Mouse (Mus musculus) hindbrain, embryonic 14.5 days (tissue): ENCODE data around the gene Rhoh. TPM values are rescaled to one million over a fixed set of nuclear protein-coding genes. Genes with fewer than 3 reads are reported as not detected.

Source experiments
- ATAC-seq: fragments of 200-750 bp; cut with Nextera tagmentation; 2 replicates; pipeline ENCODE4 v1.8.0; 2017; ENCODE audit warnings: moderate number of reproducible peaks, mild to moderate bottlenecking, moderate TSS enrichment, moderate library complexity; ENCODE audit not compliant: low FRiP score
- DNase-seq: peaks from one replicate; pipeline ENCODE4 v3.0.0-alpha.2; 2015; ENCODE audit warnings: low spot score
- H3K27ac ChIP-seq: fragments of 300-500 bp; sonication (generic); 2 replicates; pipeline ENCODE4 v1.5.1; 2014; ENCODE audit warnings: mild to moderate bottlenecking, moderate library complexity
- H3K27me3 ChIP-seq: fragments of 300-500 bp; sonication (generic); 2 replicates; pipeline ENCODE4 v1.6.1; 2014; ENCODE audit warnings: mild to moderate bottlenecking, low read length, mixed read lengths; ENCODE audit not compliant: control insufficient read depth, insufficient read depth
- H3K36me3 ChIP-seq: fragments of 300-500 bp; sonication (generic); replicated peaks from 2 replicates; pipeline ENCODE4 v1.6.1; 2014; ENCODE audit not compliant: control insufficient read depth, insufficient read depth
- H3K4me1 ChIP-seq: fragments of 300-500 bp; sonication (generic); replicated peaks from 2 replicates; pipeline ENCODE4 v1.6.1; 2014; ENCODE audit warnings: antibody characterized with exemption, low read length, mixed read lengths; ENCODE audit not compliant: control insufficient read depth, insufficient read depth
- H3K4me2 ChIP-seq: fragments of 300-500 bp; sonication (generic); replicated peaks from 2 replicates; pipeline ENCODE4 v1.6.1; 2014; ENCODE audit warnings: mild to moderate bottlenecking, moderate library complexity
- H3K4me3 ChIP-seq: fragments of 300-500 bp; sonication (generic); replicated peaks from 2 replicates; pipeline ENCODE4 v1.5.1; 2014; ENCODE audit warnings: mild to moderate bottlenecking, low read length
- H3K9ac ChIP-seq: fragments of 300-500 bp; sonication (generic); 2 replicates; pipeline ENCODE4 v1.6.1; 2014
- H3K9me3 ChIP-seq: fragments of 300-500 bp; sonication (generic); 2 replicates; pipeline ENCODE4 v1.6.1; 2016; ENCODE audit warnings: low read length; ENCODE audit not compliant: control insufficient read depth
- WGBS: fragments of 180-500 bp; shearing (Covaris S2); extraction: QIAGEN DNeasy Blood & Tissue Kit; methylation state at CpG from one replicate; pipeline ENCODE4 v1.1.7; 2014; 5-methylcytosine and 5-hydroxymethylcytosine counted together
- polyA plus RNA-seq: library from polyadenylated mRNA; unstranded; fragments of >200 nt; fragmentation: Nextera tagmentation; extraction: Ambion mirVana; gene quantifications from 2 replicates; pipeline ENCODE4 v1.2.1, GENCODE M21; 2014

Rhoh gene
- polyA plus RNA-seq, 1 experiment from 2014 or later = 0.52 TPM

GRCm38 (mm10) chr5:65883355-65883754 lies 22.3 kb downstream of the Rhoh start:
- ATAC-seq (no peak), DNase-seq (peak; percentile 36)
- H3K27me3 ChIP-seq = no peaks in the 10 kb centered on the region
- WGBS = 54% methylated on average over 5 of the region's 5 CpGs
- no peaks in the 10 kb centered on the region for H3K4me1 ChIP-seq
- no peak overlapping the region for H3K9ac ChIP-seq
- H3K36me3 ChIP-seq = no peaks in the 10 kb centered on the region
- H3K4me2 ChIP-seq = no peak overlapping the region
- no peak overlapping the region for H3K4me3 ChIP-seq
- H3K9me3 ChIP-seq = no peaks in the 10 kb centered on the region
- no peak overlapping the region for H3K27ac ChIP-seq

GRCm38 (mm10) chr5:65885699-65886443 lies 24.9 kb downstream of the Rhoh start:
- 49% methylated on average over 15 of the region's 15 CpGs for WGBS
- no peak overlapping the region for H3K27ac ChIP-seq
- no peak for DNase-seq

GRCm38 (mm10) chr5:65888102-65888501 lies 27.1 kb downstream of the Rhoh start:
- H3K36me3 ChIP-seq = no peaks in the 10 kb centered on the region
- H3K9ac ChIP-seq = no peak overlapping the region
- no peak overlapping the region for H3K27ac ChIP-seq
- no peaks in the 10 kb centered on the region for H3K9me3 ChIP-seq
- H3K4me2 ChIP-seq = no peak overlapping the region
- no peak overlapping the region for H3K4me3 ChIP-seq
- ATAC-seq (no peak), DNase-seq (no peak)
- H3K4me1 ChIP-seq = no peaks in the 10 kb centered on the region
- WGBS = 93% methylated on average over 5 of the region's 5 CpGs
- H3K27me3 ChIP-seq = no peaks in the 10 kb centered on the region

More at GRCm38 (mm10) chr5:65885699-65886443, 24.9 kb downstream of the Rhoh start:
- ATAC-seq = no peak
- no peak overlapping the region for H3K4me2 ChIP-seq
- H3K27me3 ChIP-seq = no peaks in the 10 kb centered on the region
- H3K4me1 ChIP-seq = no peaks in the 10 kb centered on the region
- H3K9ac ChIP-seq = no peak overlapping the region
- no peaks in the 10 kb centered on the region for H3K9me3 ChIP-seq
- no peaks in the 10 kb centered on the region for H3K36me3 ChIP-seq
- H3K4me3 ChIP-seq = no peak overlapping the region

- H3K27me3 ChIP-seq = no peaks in the 10 kb centered on the region
- no peaks in the 10 kb centered on the region for H3K36me3 ChIP-seq
- no peaks in the 10 kb centered on the region for H3K9me3 ChIP-seq
- ATAC-seq (no peak), DNase-seq (no peak)
- no peak overlapping the region for H3K4me2 ChIP-seq
- H3K4me3 ChIP-seq = no peak overlapping the region
- H3K27ac ChIP-seq = no peak overlapping the region
- WGBS = 67% methylated on average over 5 of the region's 5 CpGs
- H3K9ac ChIP-seq = no peak overlapping the region
- H3K4me1 ChIP-seq = no peaks in the 10 kb centered on the region
Measured at GRCm38 (mm10) chr5:65888998-65889397, 28.0 kb downstream of the Rhoh start.

GRCm38 (mm10) chr5:65891251-65891826 lies 30.3 kb downstream of the Rhoh start:
- H3K27me3 ChIP-seq = no peaks in the 10 kb centered on the region
- DNase-seq (no peak), ATAC-seq (no peak)
- H3K4me2 ChIP-seq = no peak overlapping the region
- WGBS = 60% methylated on average over 14 of the region's 14 CpGs
- no peak overlapping the region for H3K4me3 ChIP-seq
- no peaks in the 10 kb centered on the region for H3K36me3 ChIP-seq
- no peaks in the 10 kb centered on the region for H3K9me3 ChIP-seq
- H3K27ac ChIP-seq = no peak overlapping the region
- H3K9ac ChIP-seq = no peak overlapping the region
- H3K4me1 ChIP-seq = no peaks in the 10 kb centered on the region

- Histone ChIP-seq H3K9me3 (no peaks in the 10 kb centered on the region), H3K27ac (no peak overlapping the region), H3K4me2 (no peak overlapping the region), H3K27me3 (no peaks in the 10 kb centered on the region), H3K4me1 (no peaks in the 10 kb centered on the region), H3K4me3 (no peak overlapping the region), H3K9ac (no peak overlapping the region), H3K36me3 (no peaks in the 10 kb centered on the region)
- DNase-seq (no peak), ATAC-seq (no peak)
- 90% methylated on average over 6 of the region's 6 CpGs for WGBS
Measured at GRCm38 (mm10) chr5:65895121-65895692, 34.2 kb downstream of the Rhoh start.

GRCm38 (mm10) chr5:65895764-65896163 lies 34.8 kb downstream of the Rhoh start:
- no peak overlapping the region for H3K4me3 ChIP-seq
- no peak overlapping the region for H3K9ac ChIP-seq
- DNase-seq = no peak
- no peaks in the 10 kb centered on the region for H3K36me3 ChIP-seq
- H3K27me3 ChIP-seq = no peaks in the 10 kb centered on the region
- no peak for ATAC-seq
- no peak overlapping the region for H3K4me2 ChIP-seq
- no peaks in the 10 kb centered on the region for H3K9me3 ChIP-seq
- WGBS = 77% methylated on average over 7 of the region's 7 CpGs
- H3K4me1 ChIP-seq = no peaks in the 10 kb centered on the region
- H3K27ac ChIP-seq = no peak overlapping the region

GRCm38 (mm10) chr5:65897731-65898130 lies 36.7 kb downstream of the Rhoh start:
- Histone ChIP-seq H3K9ac (no peak overlapping the region), H3K27ac (no peak overlapping the region), H3K9me3 (no peaks in the 10 kb centered on the region), H3K36me3 (no peaks in the 10 kb centered on the region), H3K27me3 (no peaks in the 10 kb centered on the region), H3K4me1 (no peaks in the 10 kb centered on the region), H3K4me3 (no peak overlapping the region), H3K4me2 (no peak overlapping the region)
- 94% methylated on average over 2 of the region's 2 CpGs for WGBS
- ATAC-seq = no peak
- DNase-seq = no peak

- H3K4me2 ChIP-seq = no peak overlapping the region
- H3K27ac ChIP-seq = no peak overlapping the region
- no peaks in the 10 kb centered on the region for H3K27me3 ChIP-seq
- no peak overlapping the region for H3K9ac ChIP-seq
- ATAC-seq (no peak), DNase-seq (no peak)
- H3K4me1 ChIP-seq = no peaks in the 10 kb centered on the region
- H3K36me3 ChIP-seq = no peaks in the 10 kb centered on the region
- 0 out of 2 replicates have a peak, but pooled peaks cover 8% of the 10 kb centered on the region for H3K9me3 ChIP-seq
- 85% methylated on average over 3 of the region's 3 CpGs for WGBS
- H3K4me3 ChIP-seq = no peak overlapping the region
Measured at GRCm38 (mm10) chr5:65898683-65899082, 37.7 kb downstream of the Rhoh start.
